Mouse (Mus musculus) liver, embryonic 12.5 days (tissue): ENCODE data around the gene Tnik. TPM values are rescaled to one million over a fixed set of nuclear protein-coding genes. Genes with fewer than 3 reads are reported as not detected.

ENCODE experiments used
- ATAC-seq: fragments of 200-750 bp; cut with Nextera tagmentation; 2 replicates; pipeline ENCODE4 v1.8.0; 2017; ENCODE audit warnings: moderate number of reproducible peaks, mild to moderate bottlenecking, moderate library complexity
- H3K27ac ChIP-seq: fragments of 300-500 bp; sonication (generic); 2 replicates; pipeline ENCODE4 v1.5.1; 2016; ENCODE audit warnings: mild to moderate bottlenecking
- H3K27me3 ChIP-seq: fragments of 300-500 bp; sonication (generic); replicated peaks from 2 replicates; pipeline ENCODE4 v1.6.1; 2016; ENCODE audit warnings: mild to moderate bottlenecking, moderate library complexity
- H3K36me3 ChIP-seq: fragments of 300-500 bp; sonication (generic); 2 replicates; pipeline ENCODE4 v1.6.1; 2016; ENCODE audit warnings: mild to moderate bottlenecking, moderate library complexity
- H3K4me1 ChIP-seq: fragments of 300-500 bp; sonication (generic); 2 replicates; pipeline ENCODE4 v1.6.1; 2016
- H3K4me2 ChIP-seq: fragments of 300-500 bp; sonication (generic); 2 replicates; pipeline ENCODE4 v1.6.1; 2016; ENCODE audit warnings: mild to moderate bottlenecking, moderate library complexity
- H3K4me3 ChIP-seq: fragments of 300-500 bp; sonication (generic); 2 replicates; pipeline ENCODE4 v1.5.1; 2016; ENCODE audit warnings: mild to moderate bottlenecking, moderate library complexity
- H3K9ac ChIP-seq: fragments of 300-500 bp; sonication (generic); 2 replicates; pipeline ENCODE4 v1.6.1; 2016; ENCODE audit warnings: mild to moderate bottlenecking, moderate library complexity
- H3K9me3 ChIP-seq: fragments of 300-500 bp; sonication (generic); replicated peaks from 2 replicates; pipeline ENCODE4 v1.6.1; 2016; ENCODE audit warnings: mild to moderate bottlenecking, moderate library complexity
- whole genome bisulfite sequencing: fragments of 180-500 bp; shearing (Covaris S2); methylation state at CpG from one replicate; pipeline ENCODE4 v1.1.7; 2016; ENCODE audit not compliant: insufficient replicate concordance; 5-methylcytosine and 5-hydroxymethylcytosine counted together
- polyA plus RNA-seq: library from polyadenylated mRNA; unstranded; fragments of >200 nt; fragmentation: Nextera tagmentation; extraction: Ambion mirVana; gene quantifications from 2 replicates; pipeline ENCODE4 v1.2.1, GENCODE M21; 2016

The Tnik gene
- polyA plus RNA-seq, 1 experiment from 2014 or later: 5.2 TPM

DNA sequence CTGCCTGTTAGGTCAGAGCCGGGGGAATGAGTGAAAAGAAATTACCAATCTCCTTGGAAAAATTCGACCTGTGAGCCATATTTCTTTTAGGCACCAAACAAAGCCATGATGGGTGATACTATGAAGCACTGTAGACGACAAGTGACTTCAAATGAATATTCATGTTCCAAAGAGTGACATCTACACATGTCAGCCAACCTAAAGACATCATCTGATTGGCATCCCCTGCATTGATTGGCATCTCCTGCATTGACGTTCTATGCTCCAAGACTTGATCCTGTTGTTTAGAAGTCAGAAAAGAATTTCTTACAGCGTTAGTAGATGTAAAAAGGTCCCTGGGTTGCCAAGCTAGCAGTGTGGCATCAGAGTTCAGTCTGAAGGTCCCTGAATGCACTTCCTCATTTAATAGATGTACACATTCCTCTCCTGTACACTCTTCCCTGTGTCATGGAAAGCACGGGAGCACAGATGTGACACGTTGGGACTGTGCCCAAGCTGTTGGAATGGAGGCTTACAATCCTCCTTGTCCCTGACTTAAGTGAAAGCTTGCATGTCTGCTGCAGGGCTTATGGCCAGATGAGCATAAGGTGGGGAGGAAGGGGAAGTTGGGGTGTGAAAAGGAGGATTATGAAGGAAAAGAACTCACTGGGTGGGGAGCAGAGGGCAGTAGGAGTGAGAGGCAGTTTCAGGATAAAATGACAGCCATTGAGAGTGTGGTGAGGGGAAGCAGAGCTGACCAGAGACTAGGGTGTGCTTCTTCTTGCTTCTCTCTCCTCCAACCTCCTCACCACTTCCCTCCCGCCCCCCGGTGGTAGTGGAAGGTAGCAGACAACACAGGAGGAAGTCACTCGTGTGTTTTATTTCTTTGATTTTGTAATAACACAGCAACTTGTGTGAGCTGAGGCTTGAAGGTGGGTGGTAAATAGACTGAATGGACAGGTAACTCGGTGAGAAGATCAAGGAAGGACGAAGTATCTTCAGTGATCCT is 301.6 kb downstream of the Tnik start:
- 0 out of 2 replicates have a peak, but pooled peaks cover 3% of the 10 kb centered on the region for H3K36me3 ChIP-seq
- H3K9ac ChIP-seq: no peak overlapping the region
- H3K4me1 ChIP-seq: no peaks in the 10 kb centered on the region
- no peaks in the 10 kb centered on the region for H3K27me3 ChIP-seq
- no peak for ATAC-seq
- no peaks in the 10 kb centered on the region for H3K9me3 ChIP-seq
- no peak overlapping the region for H3K27ac ChIP-seq
- WGBS: 62% methylated on average over 12 of the region's 12 CpGs
- no peak overlapping the region for H3K4me2 ChIP-seq
- no peak overlapping the region for H3K4me3 ChIP-seq

DNA sequence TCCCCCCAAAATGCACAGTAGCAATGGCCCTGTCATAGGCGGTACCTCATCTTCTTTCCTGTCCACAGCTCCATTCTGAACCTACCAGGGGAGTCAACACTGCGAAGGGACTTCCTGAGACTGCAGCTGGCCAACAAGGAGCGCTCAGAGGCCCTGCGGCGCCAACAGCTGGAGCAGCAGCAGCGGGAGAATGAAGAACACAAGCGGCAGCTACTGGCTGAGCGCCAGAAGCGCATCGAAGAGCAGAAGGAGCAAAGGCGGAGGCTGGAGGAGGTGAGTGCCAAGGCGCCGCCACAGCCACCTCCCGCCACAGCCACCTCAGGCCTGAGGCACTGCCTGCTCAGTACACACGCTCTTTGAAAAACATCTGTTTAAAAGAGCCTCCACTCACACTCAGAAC is 314.3 kb downstream of the Tnik start:
- no peaks in the 10 kb centered on the region for H3K27me3 ChIP-seq
- no peaks in the 10 kb centered on the region for H3K4me1 ChIP-seq
- no peaks in the 10 kb centered on the region for H3K36me3 ChIP-seq
- 63% methylated on average over 15 of the region's 15 CpGs for WGBS
- no peak overlapping the region for H3K4me2 ChIP-seq
- no peak overlapping the region for H3K9ac ChIP-seq
- no peak overlapping the region for H3K4me3 ChIP-seq
- H3K9me3 ChIP-seq: no peaks in the 10 kb centered on the region
- ATAC-seq: no peak
- H3K27ac ChIP-seq: no peak overlapping the region

DNA sequence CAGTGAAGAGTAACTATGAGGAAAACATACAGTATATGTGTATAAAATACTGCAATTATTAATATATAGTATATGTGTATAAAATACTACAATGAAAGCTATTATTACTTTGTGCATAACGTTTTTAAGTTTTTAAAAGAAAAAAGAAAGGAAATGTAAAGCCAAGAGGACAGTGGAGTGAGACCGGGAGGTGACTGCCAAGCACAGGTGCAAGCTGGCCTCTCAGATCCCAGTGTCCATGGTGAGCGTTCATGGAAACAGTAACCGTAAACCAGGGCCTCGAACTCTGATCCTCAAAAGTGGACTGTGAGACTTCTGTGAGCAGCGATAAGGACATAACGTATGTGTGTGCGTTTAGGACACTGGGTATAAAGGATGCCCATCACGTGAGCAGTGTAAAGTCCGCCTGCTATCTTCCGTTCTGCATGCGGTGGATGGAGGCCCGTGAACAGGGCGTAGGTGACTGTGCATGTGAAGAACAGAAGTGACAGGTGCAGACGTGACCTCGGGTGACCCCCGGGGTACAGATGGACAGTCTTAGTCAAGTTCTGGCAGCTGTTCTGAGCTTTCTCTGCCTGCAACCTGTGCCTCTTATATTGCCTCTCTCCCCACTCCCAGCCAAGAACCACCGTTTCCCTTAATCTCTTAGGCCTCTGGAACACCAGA is 316.1 kb downstream of the Tnik start:
- Histone ChIP-seq H3K4me2 (no peak overlapping the region), H3K9ac (no peak overlapping the region), H3K27ac (no peak overlapping the region), H3K4me1 (no peaks in the 10 kb centered on the region), H3K9me3 (no peaks in the 10 kb centered on the region), H3K27me3 (no peaks in the 10 kb centered on the region), H3K4me3 (no peak overlapping the region), H3K36me3 (no peaks in the 10 kb centered on the region)
- 76% methylated on average over 18 of the region's 18 CpGs for WGBS
- no peak for ATAC-seq

DNA sequence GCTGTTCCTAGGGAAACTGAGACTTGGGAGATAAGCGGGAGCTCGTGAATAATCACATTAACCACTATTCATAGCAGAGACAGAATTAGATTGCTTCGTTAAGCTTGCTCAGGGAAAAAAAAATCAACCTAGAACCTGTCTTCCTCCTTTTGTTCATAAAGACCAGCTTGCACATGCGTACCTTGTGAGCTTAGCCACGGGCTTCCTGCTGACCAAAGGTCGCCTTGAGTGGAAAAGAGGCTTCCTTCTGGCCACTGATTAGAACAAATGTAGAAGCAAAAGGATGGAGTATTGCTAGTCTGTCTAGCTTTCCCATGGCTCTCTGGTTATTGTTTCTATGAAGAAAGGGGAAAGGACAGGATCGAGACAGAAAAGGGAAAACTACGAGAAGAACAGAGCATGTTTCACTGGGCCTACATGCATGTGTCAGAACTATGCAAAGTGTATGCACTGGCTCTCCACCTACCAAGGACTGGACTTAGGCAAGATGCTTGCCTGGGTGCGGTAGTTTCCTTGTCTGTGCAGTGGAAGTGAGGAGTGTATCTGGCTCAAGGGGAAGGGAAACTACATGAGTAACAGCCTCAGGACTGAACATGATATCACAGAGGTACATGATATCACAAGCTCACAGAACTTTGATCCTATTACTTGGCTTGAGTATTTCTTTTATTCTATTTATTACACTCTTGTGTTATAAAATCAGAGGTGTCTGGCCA is 322.9 kb downstream of the Tnik start:
- H3K27me3 ChIP-seq: no peaks in the 10 kb centered on the region
- 60% methylated on average over 9 of the region's 9 CpGs for WGBS
- ATAC-seq: no peak
- H3K4me1 ChIP-seq: no peaks in the 10 kb centered on the region
- H3K4me2 ChIP-seq: no peak overlapping the region
- no peak overlapping the region for H3K9ac ChIP-seq
- no peaks in the 10 kb centered on the region for H3K36me3 ChIP-seq
- H3K4me3 ChIP-seq: no peak overlapping the region
- H3K27ac ChIP-seq: no peak overlapping the region
- H3K9me3 ChIP-seq: no peaks in the 10 kb centered on the region

DNA sequence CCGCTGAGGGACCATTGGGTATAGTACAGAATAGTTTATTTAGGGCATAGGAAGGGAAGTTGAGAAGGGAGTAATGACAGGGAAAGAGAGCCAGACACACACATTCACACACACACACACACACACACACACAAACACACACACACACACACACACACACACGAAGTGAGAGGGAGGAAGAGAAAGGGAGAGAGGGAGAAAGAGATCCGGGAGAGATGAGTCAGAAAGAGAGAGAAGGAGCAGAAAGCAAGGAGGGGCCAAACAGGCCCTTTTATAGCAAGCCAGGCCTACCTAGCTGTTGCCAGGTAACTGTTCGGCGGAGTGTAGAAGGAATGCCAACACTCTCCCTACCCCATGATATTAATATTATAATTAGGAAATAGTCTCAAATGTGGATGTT is 324.8 kb downstream of the Tnik start:
- Histone ChIP-seq H3K4me2 (no peak overlapping the region), H3K4me3 (no peak overlapping the region), H3K27me3 (no peaks in the 10 kb centered on the region), H3K27ac (no peak overlapping the region), H3K4me1 (no peaks in the 10 kb centered on the region), H3K9me3 (no peaks in the 10 kb centered on the region), H3K9ac (no peak overlapping the region), H3K36me3 (no peaks in the 10 kb centered on the region)
- no peak for ATAC-seq
- 71% methylated on average over 5 of the region's 5 CpGs for WGBS

DNA sequence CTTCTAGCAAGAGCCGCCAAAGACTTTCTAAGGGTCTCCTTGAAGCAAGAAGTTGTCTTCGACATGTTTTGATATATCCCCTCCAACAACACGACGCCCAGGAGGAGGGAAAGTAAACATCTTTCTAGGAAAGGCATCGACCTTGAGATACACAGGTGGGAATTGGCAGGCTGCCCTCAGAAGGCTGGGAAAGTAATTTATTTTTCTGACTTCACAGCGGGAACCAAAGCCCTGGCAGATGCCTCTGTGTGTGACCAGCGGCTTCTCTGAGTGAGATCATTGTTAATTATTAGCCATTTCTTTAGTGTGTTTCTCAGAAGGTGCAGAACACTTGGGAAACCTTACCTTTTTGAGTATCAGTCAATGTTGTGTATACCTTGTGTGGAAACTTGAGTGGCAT is 328.3 kb downstream of the Tnik start:
- WGBS: 62% methylated on average over 7 of the region's 7 CpGs
- Histone ChIP-seq H3K4me2 (no peak overlapping the region), H3K27me3 (no peaks in the 10 kb centered on the region), H3K27ac (no peak overlapping the region), H3K9ac (no peak overlapping the region), H3K4me3 (no peak overlapping the region), H3K36me3 (no peaks in the 10 kb centered on the region), H3K4me1 (no peaks in the 10 kb centered on the region), H3K9me3 (no peaks in the 10 kb centered on the region)
- ATAC-seq: no peak

DNA sequence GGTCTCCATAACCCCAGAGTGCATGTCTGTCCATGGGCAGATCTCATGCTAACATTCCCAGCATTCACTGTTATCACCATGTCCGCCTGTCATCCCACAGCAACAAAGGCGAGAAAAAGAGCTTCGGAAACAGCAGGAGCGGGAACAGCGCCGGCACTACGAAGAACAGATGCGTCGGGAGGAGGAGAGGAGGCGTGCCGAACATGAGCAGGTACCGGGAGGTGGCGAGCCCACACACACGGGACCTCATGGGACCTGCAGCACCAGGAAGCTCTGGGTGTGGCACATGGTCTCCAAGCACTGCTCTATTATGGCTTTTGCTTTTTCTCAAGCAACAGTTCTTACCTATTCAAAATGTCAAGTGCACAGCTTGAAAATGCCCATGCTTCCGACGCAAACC is 330.9 kb downstream of the Tnik start:
- no peaks in the 10 kb centered on the region for H3K27me3 ChIP-seq

DNA sequence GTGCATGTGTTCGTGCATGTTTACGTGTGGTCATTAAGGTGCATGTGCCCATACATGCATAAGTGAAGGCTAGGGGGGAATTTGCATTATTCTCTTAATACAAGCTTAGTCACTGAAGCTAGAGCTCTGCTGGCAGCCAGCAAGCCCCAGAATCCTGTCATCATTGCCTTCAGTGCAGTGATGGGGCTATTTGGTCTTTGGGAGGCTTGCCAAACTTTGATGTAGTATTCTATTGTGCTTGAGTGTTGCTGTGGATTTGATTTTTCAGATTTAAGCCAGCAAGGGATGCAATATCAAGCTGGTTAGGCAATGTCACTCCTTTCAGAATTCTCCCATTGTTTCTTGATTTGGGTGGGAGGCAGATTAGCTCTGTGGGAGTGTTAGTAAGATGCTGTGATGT is 336.5 kb downstream of the Tnik start:
- no peaks in the 10 kb centered on the region for H3K4me1 ChIP-seq
- H3K4me3 ChIP-seq: no peak overlapping the region
- H3K27ac ChIP-seq: no peak overlapping the region
- no peak overlapping the region for H3K4me2 ChIP-seq
- H3K9ac ChIP-seq: no peak overlapping the region
- ATAC-seq: no peak
- no peaks in the 10 kb centered on the region for H3K36me3 ChIP-seq
- WGBS: 78% methylated on average over 2 of the region's 2 CpGs
- H3K9me3 ChIP-seq: no peaks in the 10 kb centered on the region
- H3K27me3 ChIP-seq: no peaks in the 10 kb centered on the region

More for the DNA sequence above, 330.9 kb downstream of the Tnik start:
- Histone ChIP-seq H3K27ac (no peak overlapping the region), H3K36me3 (no peaks in the 10 kb centered on the region), H3K9ac (no peak overlapping the region), H3K9me3 (no peaks in the 10 kb centered on the region), H3K4me1 (no peaks in the 10 kb centered on the region), H3K4me3 (no peak overlapping the region), H3K4me2 (no peak overlapping the region)
- WGBS: 92% methylated on average over 16 of the region's 16 CpGs
- ATAC-seq: no peak

DNA sequence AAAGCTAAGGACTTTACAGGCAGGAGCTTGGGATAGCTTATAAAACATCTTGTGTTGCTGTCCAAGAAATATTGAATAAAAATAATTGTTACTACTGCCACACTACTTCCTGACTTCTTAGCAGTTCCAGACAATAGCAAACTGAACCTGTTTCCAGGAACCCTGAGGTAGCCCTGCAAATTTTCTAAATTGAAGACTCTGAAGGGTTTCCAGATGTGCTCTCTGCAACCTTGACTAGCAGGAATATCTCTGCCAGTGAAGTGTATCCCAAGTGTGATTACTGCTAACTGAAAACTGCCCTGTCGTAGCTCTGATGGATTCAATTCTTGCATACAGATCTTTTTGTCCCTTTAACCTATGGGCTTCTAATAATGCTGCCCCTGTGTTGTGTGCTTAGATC is 343.7 kb downstream of the Tnik start:
- H3K9me3 ChIP-seq: no peaks in the 10 kb centered on the region
- no peak for ATAC-seq
- no peak overlapping the region for H3K4me2 ChIP-seq
- no peaks in the 10 kb centered on the region for H3K27me3 ChIP-seq
- no peaks in the 10 kb centered on the region for H3K4me1 ChIP-seq
- H3K9ac ChIP-seq: no peak overlapping the region
- WGBS: 63% methylated on average over 1 of the region's 1 CpGs
- no peak overlapping the region for H3K27ac ChIP-seq
- no peak overlapping the region for H3K4me3 ChIP-seq
- no peaks in the 10 kb centered on the region; the same call in 1 of the 2 replicates for H3K36me3 ChIP-seq

DNA sequence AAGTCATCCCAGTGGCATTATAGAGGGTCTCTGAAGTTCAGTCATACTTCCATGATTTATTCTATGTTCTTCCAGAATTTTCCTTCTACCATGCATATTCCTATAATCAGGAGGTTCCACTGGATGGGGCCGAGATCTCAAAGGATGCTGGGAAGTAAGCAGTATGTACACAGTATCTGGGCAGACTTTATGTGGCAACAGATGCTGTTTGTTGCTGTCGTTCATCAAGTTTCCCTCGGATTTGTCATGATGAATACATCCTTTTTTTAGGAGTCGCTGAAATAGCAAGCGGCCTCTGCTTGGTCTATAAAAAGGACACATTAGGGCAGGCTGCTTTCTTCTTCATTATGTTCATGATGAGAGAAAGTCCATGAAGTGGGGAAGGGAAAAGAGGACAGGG is 349.3 kb downstream of the Tnik start:
- Histone ChIP-seq H3K4me1 (no peaks in the 10 kb centered on the region), H3K36me3 (no peaks in the 10 kb centered on the region; the same call in 1 of the 2 replicates), H3K9ac (no peak overlapping the region), H3K4me2 (no peak overlapping the region), H3K4me3 (no peak overlapping the region), H3K9me3 (no peaks in the 10 kb centered on the region), H3K27ac (no peak overlapping the region), H3K27me3 (no peaks in the 10 kb centered on the region)
- no peak for ATAC-seq
- WGBS: 72% methylated on average over 5 of the region's 5 CpGs

DNA sequence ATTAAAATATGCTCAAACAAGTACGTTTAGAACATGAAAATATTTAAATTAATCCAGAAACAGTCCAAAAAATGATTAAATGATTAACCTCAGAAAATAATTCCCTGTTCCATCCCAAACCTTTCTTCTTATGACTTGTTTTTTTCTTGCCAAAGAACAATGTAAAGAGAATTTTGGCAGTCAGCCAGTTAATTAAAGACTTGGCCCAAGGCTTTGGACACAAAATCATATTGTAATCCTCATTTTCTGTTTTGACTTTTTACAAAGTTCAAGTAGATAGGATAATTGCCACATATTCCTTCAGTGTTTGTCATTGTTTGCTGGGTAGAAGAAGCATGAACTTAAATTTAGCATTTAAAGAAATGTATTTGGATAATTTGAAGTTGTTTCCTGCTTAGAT is 353.4 kb downstream of the Tnik start:
- 65% methylated on average over 1 of the region's 1 CpGs for WGBS
- Histone ChIP-seq H3K4me1 (no peaks in the 10 kb centered on the region), H3K36me3 (no peaks in the 10 kb centered on the region), H3K9ac (no peak overlapping the region), H3K4me2 (no peak overlapping the region), H3K27ac (no peak overlapping the region), H3K4me3 (no peak overlapping the region), H3K27me3 (no peaks in the 10 kb centered on the region), H3K9me3 (no peaks in the 10 kb centered on the region)
- no peak for ATAC-seq
